Mouse (Mus musculus) left cerebral cortex, adult 18-20 months (tissue): ENCODE results near the gene Arhgef10l. TPM values are rescaled to one million over a fixed set of nuclear protein-coding genes. Genes with fewer than 3 reads are reported as not detected.

Experiments used
- DNase-seq, 2 experiments: peaks; one replicate each; pipeline ENCODE4 v3.0.0; 2021 to 2022; ENCODE audit warnings: low spot score in 2 of 2, mixed read lengths in 1 of 2
- total RNA-seq, 2 experiments: library from RNA; stranded (reverse); gene quantifications; 2 replicates each; pipeline ENCODE4 v1.2.3; 2021

Arhgef10l gene
- total RNA-seq, 2 experiments from 2014 or later, result 56.0 to 60.5 TPM

DNA sequence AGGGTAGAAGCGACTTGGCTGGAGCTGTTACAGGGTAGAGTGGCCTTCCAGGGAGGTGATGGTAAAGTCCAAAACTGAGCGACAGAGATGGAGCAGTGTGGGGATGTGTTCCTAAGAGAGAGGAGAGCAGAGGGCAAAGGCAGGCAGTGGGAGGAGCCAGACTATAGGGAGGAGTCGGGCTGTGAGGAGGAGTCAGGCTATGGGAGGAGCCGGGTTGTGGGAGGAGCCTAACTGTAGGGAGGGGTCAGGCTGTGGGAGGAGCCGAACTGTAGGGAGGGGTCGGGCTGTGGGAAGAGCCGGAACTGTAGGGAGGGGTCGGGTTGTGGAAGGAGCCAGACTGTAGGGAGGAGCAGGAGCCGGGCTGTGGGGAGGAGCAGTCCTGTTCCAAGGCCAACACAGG, 134.8 kb downstream of the Arhgef10l start:
- no peak for DNase-seq

DNA sequence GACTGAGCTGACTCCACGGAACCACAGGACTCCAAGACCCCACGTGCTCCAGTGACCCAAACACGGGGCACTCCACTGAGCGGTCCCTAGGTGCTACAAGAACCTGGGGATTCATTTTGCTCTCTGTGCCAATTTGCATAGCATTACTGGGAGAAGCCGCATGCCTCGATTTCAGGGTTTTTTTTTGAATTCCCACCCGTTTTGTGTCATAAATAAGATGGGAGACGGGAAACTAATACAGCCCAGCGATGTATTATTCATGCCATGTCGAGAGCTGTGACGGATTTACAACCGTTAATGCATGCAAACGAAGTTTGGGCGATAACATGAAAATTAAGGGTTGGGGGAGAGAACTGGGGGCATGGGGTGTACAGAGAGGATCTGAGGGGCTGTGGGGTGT, 136.1 kb downstream of the Arhgef10l start:
- DNase-seq, result no peak

DNA sequence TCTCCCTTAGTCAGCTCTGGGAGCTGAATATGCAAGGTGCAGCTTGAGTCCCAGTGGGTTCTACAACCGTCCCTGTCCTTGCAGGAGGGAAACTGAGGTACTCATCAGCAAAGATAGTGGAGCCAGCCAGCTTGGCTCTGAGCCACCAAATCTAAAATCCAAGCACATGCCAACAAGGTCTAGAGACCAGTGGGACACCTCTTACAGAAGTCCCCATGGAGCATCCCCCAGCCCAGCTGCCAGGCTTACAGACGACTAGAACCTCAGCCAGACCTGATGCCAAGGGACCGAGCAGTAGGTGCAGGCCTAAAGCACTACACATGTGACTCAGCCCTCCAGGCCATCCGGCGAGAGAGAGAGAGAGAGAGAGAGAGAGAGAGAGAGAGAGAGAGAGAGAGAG, 137.4 kb downstream of the Arhgef10l start:
- no peak for DNase-seq

DNA sequence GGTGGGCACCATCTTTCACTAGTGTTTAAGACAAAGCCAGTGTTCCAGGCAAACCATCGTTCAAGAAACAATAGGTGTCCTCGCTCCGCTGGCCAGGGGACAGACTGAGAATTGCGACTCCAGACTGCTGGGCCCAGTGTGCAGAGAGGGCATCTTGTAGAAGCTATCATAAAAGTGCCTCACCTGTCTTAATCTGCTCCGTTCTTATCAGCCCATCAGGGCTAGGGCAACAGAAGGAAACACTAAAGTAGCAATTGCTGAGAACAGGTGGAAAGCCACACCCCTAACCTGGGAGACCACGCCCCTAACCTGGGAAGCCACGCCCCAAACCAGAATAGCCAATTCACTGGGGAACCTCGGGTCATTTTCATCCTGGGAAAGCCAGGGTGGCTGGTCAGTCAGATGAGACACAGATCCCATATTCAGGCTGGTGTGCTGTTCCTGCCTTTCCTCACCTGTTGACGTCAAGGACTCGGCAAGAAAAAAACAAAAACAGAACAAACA, 140.1 kb downstream of the Arhgef10l start:
- no peak for DNase-seq

DNA sequence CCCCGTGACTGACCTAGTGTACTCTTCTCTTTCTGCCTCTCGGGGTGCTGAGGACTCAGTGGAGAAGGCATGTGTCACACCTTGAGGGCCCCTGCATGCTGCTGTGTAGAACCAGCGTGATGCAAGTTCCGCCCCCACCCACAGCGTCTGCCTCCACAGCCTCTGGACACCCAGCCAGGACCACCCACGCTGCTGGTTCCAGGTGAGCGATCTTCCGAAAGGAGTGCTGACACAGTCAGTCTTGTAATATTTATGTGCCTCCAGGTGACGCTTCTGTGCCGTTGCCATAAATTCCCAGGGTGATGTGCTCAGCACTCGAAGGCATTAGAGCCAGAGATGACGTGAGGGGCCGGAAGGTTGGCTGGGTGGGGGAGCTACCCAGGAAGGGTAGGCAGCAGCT, 140.9 kb downstream of the Arhgef10l start:
- no peak for DNase-seq

DNA sequence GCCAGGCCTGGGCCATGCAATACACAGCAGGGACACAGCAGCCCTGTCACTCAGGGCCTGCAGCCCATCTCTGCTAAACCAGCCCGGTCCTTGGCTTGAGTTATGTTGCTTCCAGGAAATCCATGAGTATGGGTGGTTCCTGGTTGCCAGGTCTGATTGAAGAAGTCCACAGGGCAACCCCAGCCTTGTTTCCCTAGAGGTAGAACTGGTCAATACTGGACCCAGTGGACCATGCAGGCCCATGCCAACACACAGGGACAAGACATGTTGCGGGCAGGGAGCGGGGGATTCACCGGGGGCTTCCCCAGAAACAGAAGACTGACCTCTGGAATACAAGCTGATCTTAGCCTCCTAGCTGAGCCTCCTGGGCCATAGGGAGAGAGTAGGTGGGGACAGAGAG, 142.9 kb downstream of the Arhgef10l start:
- DNase-seq, result no peak

DNA sequence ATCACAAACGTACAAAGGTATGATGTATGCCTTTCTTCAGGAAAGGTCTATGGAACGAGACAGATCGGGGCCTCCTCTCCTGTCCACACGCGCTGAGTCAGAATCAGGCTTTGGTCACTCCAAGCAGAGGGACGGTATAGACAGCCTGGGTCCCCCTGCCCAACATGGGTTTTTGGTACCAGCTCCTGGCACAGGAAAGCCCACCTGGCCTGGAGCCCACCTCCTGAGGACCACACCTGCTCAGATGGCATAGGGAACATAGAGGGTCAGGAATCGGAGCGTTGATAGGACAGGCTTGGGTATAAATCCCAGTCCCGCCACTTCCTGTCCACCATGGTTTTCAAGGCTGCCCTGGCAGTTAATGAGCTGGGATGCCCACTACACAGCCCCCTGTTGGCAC, 145.1 kb downstream of the Arhgef10l start:
- DNase-seq, result no peak

DNA sequence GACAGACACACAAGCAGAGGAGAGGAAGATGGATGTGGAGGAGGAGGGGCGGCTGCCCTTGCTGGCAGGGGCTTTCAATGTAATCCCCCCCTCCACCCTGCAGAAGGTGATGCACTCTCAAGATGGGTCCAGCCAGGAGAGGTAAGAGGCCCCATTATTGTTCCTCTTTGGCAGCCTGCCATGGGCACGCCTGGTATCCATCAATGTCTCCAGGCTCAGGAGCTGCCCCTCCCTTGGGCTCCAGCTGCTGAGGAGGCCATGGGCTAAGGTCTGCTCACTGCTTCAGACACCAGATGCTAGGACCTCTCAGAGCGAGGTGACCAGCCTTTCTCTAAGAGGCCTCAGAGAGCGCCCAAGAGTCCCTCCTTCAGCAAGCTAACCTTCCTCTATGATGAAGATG, 152.0 kb downstream of the Arhgef10l start:
- no peak for DNase-seq

DNA sequence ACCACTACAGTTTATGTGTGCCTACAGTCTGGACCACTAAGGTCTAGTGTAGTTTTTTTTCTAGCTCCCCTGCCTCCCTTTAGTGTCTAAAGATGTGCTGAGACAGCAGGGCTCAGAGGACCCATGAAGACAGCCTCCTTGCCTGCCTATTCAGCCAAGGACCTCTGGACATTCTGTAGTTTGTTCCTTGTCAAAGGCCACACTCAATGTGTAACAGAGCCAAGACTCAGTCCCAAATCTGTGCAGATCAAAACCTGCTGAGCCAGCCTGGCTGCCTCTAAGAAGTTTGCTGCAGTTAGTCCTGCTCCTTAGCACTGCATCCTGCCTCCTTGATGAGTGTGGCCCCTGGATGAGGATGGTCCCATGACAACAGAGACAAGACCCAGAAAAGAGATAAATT, 156.0 kb downstream of the Arhgef10l start:
- no peak for DNase-seq

DNA sequence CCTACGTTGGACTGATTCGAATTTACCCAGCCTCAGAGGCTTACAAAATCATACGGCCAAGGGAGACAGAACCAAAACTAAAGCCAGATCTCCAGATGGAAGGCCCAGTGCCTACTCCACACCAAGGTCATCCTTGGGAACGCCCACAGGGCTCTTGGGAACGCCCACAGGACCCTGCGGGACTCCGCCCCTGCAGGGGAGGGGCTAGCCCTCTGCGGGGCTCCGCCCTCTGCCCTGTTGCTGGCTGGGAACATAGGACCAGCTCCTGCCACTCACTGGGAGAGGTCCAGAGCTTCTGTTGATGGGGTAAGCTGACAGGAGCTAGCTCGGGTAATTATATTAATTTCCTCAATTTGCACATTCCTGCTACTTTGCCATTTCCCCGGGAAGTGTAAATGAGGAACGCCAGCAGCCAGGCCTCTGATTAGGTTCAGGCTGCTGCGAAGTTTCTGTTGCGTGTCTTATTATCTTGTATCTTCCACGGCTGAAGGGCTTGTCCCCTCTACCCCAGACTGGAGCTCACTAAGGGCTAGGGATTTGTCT, 158.6 kb downstream of the Arhgef10l start:
- DNase-seq, result no peak

DNA sequence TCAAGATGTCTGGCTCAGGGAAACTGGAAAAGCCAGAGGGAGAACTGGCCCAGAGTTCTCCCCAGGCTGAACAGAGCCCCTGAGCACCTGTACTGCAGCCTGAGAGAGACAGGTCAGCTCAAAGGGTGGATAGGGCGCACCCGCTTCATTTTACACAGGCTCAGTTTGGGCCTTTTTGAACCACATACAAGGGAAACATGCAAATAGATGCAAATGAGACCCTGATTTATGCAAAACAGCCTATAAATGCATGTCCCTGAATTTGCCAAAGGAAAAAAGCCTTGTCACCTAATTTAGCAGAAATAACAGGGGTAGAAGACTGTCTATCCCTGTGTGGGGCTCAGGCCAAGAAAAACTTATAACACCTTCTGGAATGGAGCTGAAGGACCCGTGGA, 160.2 kb downstream of the Arhgef10l start:
- DNase-seq, result no peak

DNA sequence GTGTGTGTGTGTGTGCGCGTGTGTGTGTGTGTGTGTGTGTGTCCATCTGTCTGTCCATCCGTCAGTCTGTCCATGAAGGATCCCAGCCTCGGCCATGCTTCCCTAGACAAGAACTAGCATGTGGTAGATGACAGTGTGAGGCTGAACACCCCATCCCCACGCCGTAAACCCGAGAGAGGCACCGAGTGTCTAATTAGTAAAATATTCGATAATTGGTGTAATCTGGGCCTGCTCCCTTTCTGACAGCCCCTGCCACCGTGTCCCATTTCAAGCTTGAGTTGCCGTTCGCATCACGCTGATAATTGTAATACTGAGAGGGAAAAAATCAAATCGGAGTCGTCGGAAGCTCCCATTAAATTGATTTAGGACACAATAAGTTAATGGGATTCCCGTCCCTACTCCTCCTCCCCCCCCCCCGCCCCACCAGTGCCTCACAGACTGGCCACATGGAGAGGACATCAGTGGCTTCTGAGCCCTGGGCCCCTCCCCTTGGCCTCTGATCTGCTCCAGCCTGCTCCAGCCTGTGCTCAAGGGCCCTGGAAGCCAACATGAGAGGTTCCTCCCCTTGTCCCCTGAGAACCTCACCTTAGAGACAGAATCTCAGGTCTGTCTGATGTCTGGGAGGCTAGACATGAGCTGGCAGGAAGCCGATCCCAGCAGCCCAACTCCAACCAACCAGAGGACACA, 160.7 kb downstream of the Arhgef10l start:
- DNase-seq, result no peak

DNA sequence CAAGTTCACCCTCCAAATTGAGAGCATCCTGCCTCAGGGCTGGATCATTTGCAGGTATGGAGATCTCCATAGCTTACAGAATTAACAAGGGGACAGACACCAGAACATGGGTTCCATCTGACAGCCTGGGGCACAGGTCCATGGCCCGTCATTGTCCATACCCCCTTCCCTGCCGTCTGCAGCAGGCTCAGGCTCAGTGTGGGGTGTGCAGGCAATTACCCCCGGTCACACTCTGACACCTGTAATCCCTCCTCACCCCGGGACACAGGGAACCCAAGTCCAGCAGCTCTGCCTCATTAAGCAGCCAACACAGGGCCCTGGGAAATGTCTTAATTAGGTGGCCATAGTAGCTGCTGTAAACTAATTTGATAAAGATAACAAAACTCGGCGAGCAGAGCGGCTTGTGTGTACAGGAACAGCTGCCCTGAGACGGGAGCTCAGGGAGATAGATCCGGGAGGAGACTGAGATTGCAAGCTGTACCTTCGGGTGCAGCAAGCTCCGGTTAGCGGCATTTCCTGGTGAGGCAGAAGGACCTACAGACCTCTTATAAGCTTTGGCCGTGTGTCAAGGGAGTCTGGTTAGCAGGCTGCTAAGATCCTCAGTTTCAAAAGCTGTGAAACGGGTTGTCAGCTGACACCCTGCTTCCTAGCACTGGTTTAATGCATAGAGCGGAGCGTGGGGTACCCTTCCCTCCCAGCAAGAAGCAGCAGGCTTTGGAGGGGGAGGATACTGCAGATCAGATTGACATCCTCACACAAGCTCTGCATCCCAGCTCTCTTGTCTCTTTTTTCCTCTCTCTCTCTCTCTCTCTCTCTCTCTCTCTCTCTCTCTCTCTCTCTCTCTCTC, 161.5 kb downstream of the Arhgef10l start:
- no peak for DNase-seq

DNA sequence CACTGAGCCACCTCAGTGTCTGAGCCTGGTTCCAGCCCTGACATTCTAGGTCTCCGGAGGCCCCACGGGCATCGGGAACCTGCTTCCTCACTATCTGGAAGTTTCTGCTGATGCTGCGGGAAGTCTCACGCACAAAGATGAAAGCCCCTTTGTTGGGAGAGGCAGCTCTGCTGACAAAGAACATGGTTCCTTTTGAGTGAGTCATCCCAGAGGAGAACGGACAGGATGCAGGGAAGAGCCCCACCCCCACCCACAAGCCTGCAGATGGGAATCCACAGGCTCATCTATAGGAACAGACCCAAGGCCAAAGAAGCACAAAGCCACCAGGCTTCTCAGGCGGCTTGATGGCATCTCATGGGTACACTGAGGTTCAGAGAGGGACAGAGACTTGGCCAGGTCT, 165.0 kb downstream of the Arhgef10l start:
- no peak for DNase-seq

DNA sequence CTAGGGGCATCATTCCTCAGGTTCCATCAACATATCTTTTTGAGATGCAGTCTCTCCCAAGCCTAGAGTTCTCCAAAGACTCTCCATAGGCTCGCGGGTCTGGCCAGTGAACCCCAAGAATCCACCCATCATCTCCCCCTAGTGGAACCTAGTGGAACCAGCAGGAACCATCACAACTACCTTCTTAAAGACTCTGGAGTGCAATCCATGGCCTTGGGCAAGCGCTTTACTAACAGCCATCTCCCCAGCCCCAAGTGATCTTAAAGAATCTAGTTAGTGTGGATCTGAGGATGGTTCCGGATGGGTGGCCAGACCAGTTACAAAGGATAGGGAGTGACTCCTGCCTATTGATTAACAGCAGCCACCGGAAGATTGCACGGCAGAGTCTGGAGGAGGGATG, 166.2 kb downstream of the Arhgef10l start:
- DNase-seq, result no peak

DNA sequence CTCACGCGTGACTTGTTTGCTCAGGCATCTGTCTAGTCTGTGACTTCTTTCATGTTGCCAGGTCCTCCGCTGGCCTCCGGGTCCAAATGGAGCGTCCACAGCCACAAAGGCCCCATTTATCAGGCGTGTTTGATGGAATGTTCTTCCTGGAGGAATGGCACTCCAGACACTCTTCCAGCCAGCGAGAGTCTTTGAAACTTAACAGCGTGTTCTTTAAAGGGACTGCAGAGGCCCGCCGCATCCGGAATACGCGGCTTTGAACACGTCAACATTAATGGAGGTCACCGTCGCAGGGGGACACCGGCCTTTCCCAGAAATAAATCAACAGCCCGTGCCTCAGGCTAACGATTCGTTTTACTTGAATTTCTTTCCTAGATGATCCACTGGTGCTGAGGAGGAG, 168.6 kb downstream of the Arhgef10l start:
- no peak for DNase-seq

DNA sequence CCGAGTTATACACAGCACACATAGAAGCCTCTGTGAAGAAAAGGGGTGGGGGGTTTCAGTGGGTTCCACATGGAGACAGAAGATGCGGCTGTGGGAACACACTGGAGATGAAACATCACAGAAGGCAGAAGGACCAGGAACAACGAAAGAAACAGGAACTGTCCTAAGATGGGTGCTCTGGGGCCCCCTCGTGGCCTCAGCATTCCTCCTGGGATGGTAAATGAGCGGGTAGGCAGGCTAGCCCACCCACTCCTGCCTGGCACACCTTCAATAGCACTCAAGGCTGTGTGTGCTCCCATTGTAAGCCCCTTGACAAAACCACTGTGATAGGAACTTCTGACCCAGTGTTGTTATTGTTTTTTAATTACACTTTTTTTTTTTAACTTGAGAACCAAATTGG, 174.3 kb downstream of the Arhgef10l start:
- peak in 1 of 2 experiments; percentile 42 for DNase-seq

DNA sequence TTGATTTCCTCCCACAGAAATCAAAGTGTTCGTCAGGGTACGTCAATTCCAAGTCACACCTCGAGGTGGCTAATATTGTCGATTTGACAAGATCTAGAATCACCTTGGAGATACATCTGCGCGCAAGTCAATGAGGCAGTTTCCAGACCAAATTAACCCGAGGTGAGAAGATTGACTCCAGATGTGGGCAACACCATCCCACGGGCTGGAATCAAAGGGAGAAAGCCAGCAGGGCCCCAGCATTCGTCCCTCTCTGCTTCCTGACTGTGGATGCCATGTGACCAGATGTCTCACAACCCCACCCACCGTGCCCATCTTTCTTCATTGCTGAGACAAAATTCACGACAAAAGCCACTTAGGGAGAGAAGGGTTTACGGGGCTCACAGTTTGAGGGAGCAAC, 180.4 kb downstream of the Arhgef10l start:
- DNase-seq, result no peak

DNA sequence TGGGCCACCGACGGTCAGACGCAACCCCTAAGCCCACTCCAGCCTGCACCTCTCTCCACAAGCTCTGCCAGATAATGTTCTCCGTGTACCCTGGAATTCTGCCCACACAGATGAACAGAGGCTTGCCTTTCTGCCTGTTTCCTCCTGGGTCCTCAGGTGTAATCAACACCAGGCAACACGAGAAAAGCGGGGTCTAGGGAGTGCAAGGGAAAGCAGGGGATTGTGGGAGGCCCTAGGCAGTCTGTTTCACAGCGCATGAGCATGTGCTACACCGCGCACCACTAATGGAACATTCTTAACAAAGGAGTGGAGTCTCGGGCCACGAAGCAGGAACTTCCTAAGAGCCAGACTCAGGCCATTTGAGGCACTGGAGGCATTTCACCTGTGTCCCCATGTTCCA, 182.7 kb downstream of the Arhgef10l start:
- DNase-seq, result no peak

DNA sequence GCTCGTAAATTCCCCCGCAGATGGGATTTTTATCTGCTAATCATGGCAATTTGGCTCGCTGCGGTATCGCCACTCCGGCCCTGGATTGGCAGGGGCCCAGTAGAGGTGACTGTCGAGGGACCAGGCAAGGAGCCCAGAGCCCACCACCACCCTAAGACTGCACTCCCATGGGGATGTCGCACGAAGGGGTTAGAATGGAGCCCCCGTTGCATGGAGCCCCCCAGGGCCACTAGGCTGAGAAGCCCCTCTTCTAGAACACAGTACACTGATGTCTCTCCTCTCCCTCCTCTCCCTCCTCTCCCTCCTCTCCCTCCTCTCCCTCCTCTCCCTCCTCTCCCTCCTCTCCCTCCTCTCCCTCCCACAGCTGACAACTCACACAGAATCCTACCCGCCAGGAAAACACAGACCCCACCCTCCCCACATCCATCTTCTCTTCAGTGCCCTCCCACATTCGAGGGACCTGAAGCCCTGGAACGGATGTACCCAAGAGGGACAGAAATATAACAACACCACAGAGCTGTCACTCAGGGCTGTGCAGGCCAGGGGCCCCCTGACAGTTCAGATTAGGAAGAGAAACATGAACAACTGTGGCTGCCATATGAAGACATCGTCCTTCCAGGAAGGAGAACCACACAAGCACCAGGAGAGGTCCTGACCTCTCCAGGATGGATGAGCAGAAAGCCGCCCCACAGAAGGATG, 185.3 kb downstream of the Arhgef10l start:
- DNase-seq, result no peak

DNA sequence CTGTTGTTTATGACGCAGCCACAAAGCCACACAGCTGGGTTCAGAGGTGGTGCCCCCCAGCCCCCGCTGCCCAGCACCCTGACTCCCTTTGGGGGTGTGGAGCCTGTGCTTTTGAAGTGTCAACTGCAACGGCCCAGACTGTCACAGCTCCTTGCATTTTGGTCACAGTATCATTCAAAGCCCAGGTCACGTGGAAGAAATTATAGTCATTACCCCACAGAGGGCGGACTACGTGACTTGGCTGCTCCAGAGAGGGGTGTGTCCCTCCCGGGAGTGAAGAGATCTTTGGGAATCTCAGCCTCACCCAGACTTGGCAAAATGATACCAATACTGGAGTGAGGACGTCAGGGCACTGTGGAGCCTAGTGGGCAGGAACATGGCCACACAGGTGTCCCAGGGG, 190.6 kb downstream of the Arhgef10l start:
- DNase-seq, result no peak
